Mouse (Mus musculus): ENCODE measurements around the gene Gtf2ird2. TPM values are rescaled to one million over a fixed set of nuclear protein-coding genes. Genes with fewer than 3 reads are reported as not detected.

The Gtf2ird2 gene
- total and polyA plus RNA-seq, 3 experiments, result 3.6 to 4.6 TPM; not detected in 1

GRCm38 (mm10) chr5:134270566-134270965 is 86.7 kb downstream of the Gtf2ird2 start:
- Histone ChIP-seq H3K4me1 (ENCODE audit: control insufficient read depth in 1 of 2, insufficient read depth in 2 of 2, low read length in 2 of 2) (no peaks in the 10 kb centered on the region), H3K36me3 (ENCODE audit: control insufficient read depth in 1 of 2, insufficient read depth in 2 of 2, low read length in 2 of 2) (peaks cover under 1 to 13% of the 10 kb centered on the region in 2 experiments), H3K79me2 (ENCODE audit: control insufficient read depth, insufficient read depth, low read length, poor library complexity) (no peaks in the 10 kb centered on the region)

DNA sequence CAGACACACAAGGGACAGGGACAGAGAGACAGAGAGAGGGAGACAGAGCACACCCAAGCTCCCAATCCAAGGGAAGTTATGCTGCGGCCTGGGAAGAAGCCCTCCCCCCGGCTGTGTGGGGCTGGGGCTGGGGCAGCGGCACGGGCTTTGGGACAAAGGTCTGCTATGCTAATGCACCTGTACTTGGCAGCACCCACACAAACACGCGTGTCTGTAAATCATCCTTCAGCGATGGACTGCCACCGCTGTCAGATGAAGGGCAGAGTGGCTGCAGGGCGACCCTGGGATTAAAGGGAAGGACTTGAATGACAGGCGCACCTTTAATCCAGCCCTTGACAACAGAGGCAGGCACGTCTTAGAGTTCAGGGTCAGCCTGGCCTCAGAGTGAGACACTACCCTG is 87.6 kb downstream of the Gtf2ird2 start:
- H3K4me1 ChIP-seq (ENCODE audit: control insufficient read depth in 1 of 2, insufficient read depth in 2 of 2, low read length in 2 of 2), result 0 out of 4 replicates have a peak, but pooled peaks cover 0 to 3% of the 10 kb centered on the region in 2 experiments

More at GRCm38 (mm10) chr5:134270566-134270965, 86.7 kb downstream of the Gtf2ird2 start:
- H3K9me3 ChIP-seq (replicated peaks; ENCODE audit: insufficient read depth, low read length), result no peaks in the 10 kb centered on the region
- no peak for DNase-seq (ENCODE audit: low read depth, low spot score)
- no peak overlapping the region for H3K9ac ChIP-seq (ENCODE audit: control insufficient read depth, low read depth, low read length, poor library complexity, severe bottlenecking)
- H3K27me3 ChIP-seq (ENCODE audit: control insufficient read depth in 1 of 2, insufficient read depth in 2 of 2, low read length in 2 of 2), result no peaks in the 10 kb centered on the region
- no peak for TF ChIP-seq E2F4 (IDR thresholded peaks at IDR 0.05; ENCODE audit: borderline replicate concordance, low read depth, low read length)
- TF ChIP-seq ZNF384 (IDR thresholded peaks at IDR 0.05; ENCODE audit: low read depth, low read length), result peak; percentile 62
- no peak overlapping the region for H3K27ac ChIP-seq (ENCODE audit: control insufficient read depth, low read depth, low read length)
- no peak overlapping the region for H3K4me3 ChIP-seq (ENCODE audit: control insufficient read depth in 1 of 2, insufficient read depth in 1 of 2, low read depth in 2 of 2, low read length in 2 of 2)

GRCm38 (mm10) chr5:134272761-134273160 is 88.9 kb downstream of the Gtf2ird2 start:
- Histone ChIP-seq H3K27ac (ENCODE audit: control insufficient read depth, low read depth, low read length) (no peak overlapping the region), H3K4me1 (ENCODE audit: control insufficient read depth in 1 of 2, insufficient read depth in 2 of 2, low read length in 2 of 2) (0 out of 4 replicates have a peak, but pooled peaks cover 0 to 3% of the 10 kb centered on the region in 2 experiments), H3K79me2 (ENCODE audit: control insufficient read depth, insufficient read depth, low read length, poor library complexity) (no peaks in the 10 kb centered on the region), H3K27me3 (ENCODE audit: control insufficient read depth in 1 of 2, insufficient read depth in 2 of 2, low read length in 2 of 2) (no peaks in the 10 kb centered on the region), H3K9ac (ENCODE audit: control insufficient read depth, low read depth, low read length, poor library complexity, severe bottlenecking) (no peak overlapping the region), H3K9me3 (replicated peaks; ENCODE audit: insufficient read depth, low read length) (no peaks in the 10 kb centered on the region), H3K36me3 (ENCODE audit: control insufficient read depth in 1 of 2, insufficient read depth in 2 of 2, low read length in 2 of 2) (peaks cover 6 to 17% of the 10 kb centered on the region in 2 experiments), H3K4me3 (ENCODE audit: control insufficient read depth in 1 of 2, insufficient read depth in 1 of 2, low read depth in 2 of 2, low read length in 2 of 2) (no peak overlapping the region)
- no peak for TF ChIP-seq ZMIZ1 (IDR thresholded peaks at IDR 0.05; ENCODE audit: low read depth, low read length)
- no peak for TF ChIP-seq ZC3H11A (IDR thresholded peaks at IDR 0.05; ENCODE audit: low read depth, low read length)
- no peak for TF ChIP-seq MAZ (IDR thresholded peaks at IDR 0.05; ENCODE audit: low read depth, low read length)
- TF ChIP-seq POLR2A (IDR thresholded peaks at IDR 0.05; ENCODE audit: control insufficient read depth in 1 of 2, insufficient read depth in 1 of 2, low read depth in 1 of 2, low read length in 2 of 2, poor library complexity in 1 of 2), result no peak
- no peak for TF ChIP-seq MYC (IDR thresholded peaks at IDR 0.05; ENCODE audit: low read depth, low read length)
- TF ChIP-seq CTCF (IDR thresholded peaks at IDR 0.05 in 2 of 3, conservative IDR thresholded peaks at IDR 0.05 in 1 of 3; ENCODE audit: control insufficient read depth in 1 of 3, insufficient read depth in 1 of 3, low read depth in 2 of 3, low read length in 3 of 3, poor library complexity in 1 of 3, severe bottlenecking in 1 of 3), result no peak
- TF ChIP-seq UBTF (IDR thresholded peaks at IDR 0.05; ENCODE audit: borderline replicate concordance, insufficient read depth, low read depth, low read length), result no peak
- no peak for DNase-seq (ENCODE audit: low read depth, low spot score)

More for the DNA sequence above, 87.6 kb downstream of the Gtf2ird2 start:
- Histone ChIP-seq H3K36me3 (ENCODE audit: control insufficient read depth in 1 of 2, insufficient read depth in 2 of 2, low read length in 2 of 2) (peaks cover 6 to 15% of the 10 kb centered on the region in 2 experiments), H3K27me3 (ENCODE audit: control insufficient read depth in 1 of 2, insufficient read depth in 2 of 2, low read length in 2 of 2) (no peaks in the 10 kb centered on the region), H3K9ac (ENCODE audit: control insufficient read depth, low read depth, low read length, poor library complexity, severe bottlenecking) (no peak overlapping the region), H3K27ac (ENCODE audit: control insufficient read depth, low read depth, low read length) (no peak overlapping the region), H3K9me3 (replicated peaks; ENCODE audit: insufficient read depth, low read length) (no peaks in the 10 kb centered on the region), H3K79me2 (ENCODE audit: control insufficient read depth, insufficient read depth, low read length, poor library complexity) (no peaks in the 10 kb centered on the region), H3K4me3 (ENCODE audit: control insufficient read depth in 1 of 2, insufficient read depth in 1 of 2, low read depth in 2 of 2, low read length in 2 of 2) (no peak overlapping the region)
- TF ChIP-seq SMC3 (IDR thresholded peaks at IDR 0.05; ENCODE audit: low read depth, low read length) (no peak), CHD1 (IDR thresholded peaks at IDR 0.05; ENCODE audit: low read depth, low read length) (no peak), MYB (IDR thresholded peaks at IDR 0.05; ENCODE audit: low read depth, low read length) (no peak), POLR2AphosphoS2 (IDR thresholded peaks at IDR 0.05; ENCODE audit: low read length) (no peak), HCFC1 (IDR thresholded peaks at IDR 0.05; ENCODE audit: low read depth, low read length) (no peak), ZMIZ1 (IDR thresholded peaks at IDR 0.05; ENCODE audit: low read depth, low read length) (no peak), MAX (IDR thresholded peaks at IDR 0.05; ENCODE audit: low read length) (no peak)
- DNase-seq (ENCODE audit: low read depth, low spot score), result no peak

All from MEL (cell line).